Mouse (Mus musculus): ENCODE results near the gene Lmna. TPM values are rescaled to one million over a fixed set of nuclear protein-coding genes. Genes with fewer than 3 reads are reported as not detected.
A peak's percentile ranks its signal among the peaks of the same experiment; 100 is the strongest.

Gene Lmna
- 250 and 267 TPM in 2 replicates for polyA plus RNA-seq (2015; fragmentation: Nextera tagmentation; extraction: Ambion mirVana)

DNA sequence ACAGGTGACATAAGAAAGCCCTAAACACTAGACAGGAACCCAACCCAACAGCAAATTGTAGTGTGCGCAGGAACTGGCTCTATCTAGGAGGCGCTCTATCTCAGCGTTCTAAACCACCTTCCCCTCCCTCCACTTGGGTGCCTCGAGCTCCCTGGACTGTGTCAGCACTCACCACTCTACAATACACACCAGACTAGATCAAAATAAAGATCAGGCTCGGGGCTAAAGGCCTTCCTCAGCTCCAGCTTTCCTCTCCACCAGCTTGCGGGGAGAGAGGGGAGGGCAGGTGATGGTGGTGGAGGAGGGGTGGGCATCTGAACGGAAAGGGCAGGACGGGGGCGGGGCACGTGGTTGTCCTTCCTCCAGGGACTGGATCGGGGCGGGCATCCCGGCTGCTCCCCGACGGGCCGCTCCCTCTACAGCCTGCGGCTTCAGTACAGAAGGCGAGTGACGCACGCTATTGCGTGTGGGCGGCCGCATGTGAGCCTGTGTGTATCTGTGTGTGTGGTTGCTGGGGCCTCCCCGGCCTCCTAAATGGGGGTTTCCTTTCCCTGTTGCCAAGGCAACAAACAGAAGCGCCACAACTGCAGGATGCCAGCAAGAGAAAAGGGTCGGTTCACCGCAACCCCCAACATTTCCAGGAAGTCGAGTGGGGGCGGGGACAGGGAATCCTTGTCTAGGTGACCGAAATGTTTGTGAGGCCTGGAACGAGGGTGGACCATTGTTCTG lies at the start of gene Lmna:
TSS of gene Lmna (minus strand) at position 265 of the 729 bp plus-strand sequence.
- ATAC-seq (ENCODE audit: low FRiP score, low TSS enrichment) (peak; percentile 96), DNase-seq (ENCODE audit: low spot score) (peak; percentile 98)
- H3K27ac ChIP-seq (replicated peaks), result peak within 1 kb of the TSS; percentile 93
- H3K4me1 ChIP-seq (replicated peaks; ENCODE audit: control insufficient read depth, insufficient read depth), result peaks cover 25% of the 10 kb centered on the region
- no peaks in the 10 kb centered on the region for H3K27me3 ChIP-seq (ENCODE audit: control insufficient read depth, insufficient read depth, low read length)
- no peaks in the 10 kb centered on the region for H3K36me3 ChIP-seq (ENCODE audit: control insufficient read depth, insufficient read depth, low read length)
- peak within 1 kb of the TSS; percentile 60 for H3K4me2 ChIP-seq (replicated peaks; ENCODE audit: low read depth)
- H3K9ac ChIP-seq (ENCODE audit: low read length), result peak within 1 kb of the TSS; percentile 47
- no peaks in the 10 kb centered on the region for H3K9me3 ChIP-seq (ENCODE audit: control insufficient read depth, low read length)
- TF ChIP-seq EP300 (optimal IDR thresholded peaks at IDR 0.05), result peak; percentile 75
- TF ChIP-seq CTCF (IDR thresholded peaks at IDR 0.05; ENCODE audit: low read depth), result peak; percentile 68
- 2% methylated on average over 27 of the region's 31 CpGs for WGBS
- peak within 1 kb of the TSS; percentile 30 for H3K4me3 ChIP-seq (ENCODE audit: low read depth, low read length)

DNA sequence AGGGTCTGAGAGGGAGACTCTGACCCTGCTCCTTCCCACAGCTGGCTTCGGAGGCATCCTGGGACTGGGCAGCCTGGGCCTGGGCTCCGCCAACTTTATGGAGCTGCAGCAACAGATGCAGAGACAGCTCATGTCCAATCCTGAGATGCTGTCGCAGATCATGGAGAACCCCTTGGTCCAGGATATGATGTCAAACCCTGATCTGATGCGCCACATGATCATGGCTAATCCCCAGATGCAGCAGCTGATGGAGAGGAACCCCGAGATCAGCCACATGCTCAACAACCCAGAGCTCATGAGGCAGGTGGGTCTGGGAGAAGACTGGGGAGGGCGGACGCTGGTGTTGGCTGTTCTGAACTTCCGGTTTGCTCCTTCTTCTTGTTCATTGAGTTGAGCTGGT lies 46.9 kb upstream of the Lmna start:
- Histone ChIP-seq H3K9me3 (ENCODE audit: control insufficient read depth, low read length) (no peaks in the 10 kb centered on the region), H3K27me3 (ENCODE audit: control insufficient read depth, insufficient read depth, low read length) (no peaks in the 10 kb centered on the region), H3K9ac (ENCODE audit: low read length) (no peak overlapping the region), H3K4me1 (replicated peaks; ENCODE audit: control insufficient read depth, insufficient read depth) (no peaks in the 10 kb centered on the region), H3K27ac (replicated peaks) (no peak overlapping the region), H3K4me2 (replicated peaks; ENCODE audit: low read depth) (no peak overlapping the region), H3K4me3 (ENCODE audit: low read depth, low read length) (no peak overlapping the region), H3K36me3 (ENCODE audit: control insufficient read depth, insufficient read depth, low read length) (peaks cover 16% of the 10 kb centered on the region)
- DNase-seq (ENCODE audit: low spot score) (no peak), ATAC-seq (ENCODE audit: low FRiP score, low TSS enrichment) (no peak)
- TF ChIP-seq EP300 (optimal IDR thresholded peaks at IDR 0.05) (no peak), CTCF (IDR thresholded peaks at IDR 0.05; ENCODE audit: low read depth) (no peak)
- WGBS, result 93% methylated on average over 8 of the region's 8 CpGs

DNA sequence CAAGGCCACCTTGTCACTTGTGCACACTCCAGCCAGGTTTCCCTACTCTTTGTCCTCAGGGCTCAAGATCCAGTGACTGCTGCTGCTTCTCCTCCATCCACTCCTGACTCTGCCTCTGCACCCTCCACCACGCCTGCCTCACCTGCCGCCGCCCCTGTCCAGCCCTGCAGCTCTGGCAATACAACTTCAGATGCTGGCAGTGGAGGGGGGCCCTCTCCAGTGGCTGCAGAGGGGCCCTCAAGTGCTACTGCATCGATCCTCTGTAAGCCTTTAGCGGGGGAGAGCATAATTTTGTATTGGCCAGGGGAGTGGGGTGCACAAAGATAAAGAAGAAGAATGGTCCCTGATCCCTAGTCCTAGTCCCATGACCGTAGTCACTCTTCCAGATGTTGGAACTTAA lies 46.0 kb upstream of the Lmna start:
- H3K4me1 ChIP-seq (replicated peaks; ENCODE audit: control insufficient read depth, insufficient read depth), result no peaks in the 10 kb centered on the region; the same call in 1 of the 2 replicates
- H3K27ac ChIP-seq (replicated peaks), result no peak overlapping the region
- WGBS, result 91% methylated on average over 6 of the region's 6 CpGs
- no peaks in the 10 kb centered on the region for H3K9me3 ChIP-seq (ENCODE audit: control insufficient read depth, low read length)
- H3K36me3 ChIP-seq (ENCODE audit: control insufficient read depth, insufficient read depth, low read length), result peaks cover 16% of the 10 kb centered on the region
- H3K27me3 ChIP-seq (ENCODE audit: control insufficient read depth, insufficient read depth, low read length), result no peaks in the 10 kb centered on the region
- ATAC-seq (ENCODE audit: low FRiP score, low TSS enrichment) (no peak), DNase-seq (ENCODE audit: low spot score) (no peak)
- H3K9ac ChIP-seq (ENCODE audit: low read length), result no peak overlapping the region
- no peak for TF ChIP-seq EP300 (optimal IDR thresholded peaks at IDR 0.05)
- no peak for TF ChIP-seq CTCF (IDR thresholded peaks at IDR 0.05; ENCODE audit: low read depth)
- no peak overlapping the region for H3K4me3 ChIP-seq (ENCODE audit: low read depth, low read length)
- H3K4me2 ChIP-seq (replicated peaks; ENCODE audit: low read depth), result no peak overlapping the region

DNA sequence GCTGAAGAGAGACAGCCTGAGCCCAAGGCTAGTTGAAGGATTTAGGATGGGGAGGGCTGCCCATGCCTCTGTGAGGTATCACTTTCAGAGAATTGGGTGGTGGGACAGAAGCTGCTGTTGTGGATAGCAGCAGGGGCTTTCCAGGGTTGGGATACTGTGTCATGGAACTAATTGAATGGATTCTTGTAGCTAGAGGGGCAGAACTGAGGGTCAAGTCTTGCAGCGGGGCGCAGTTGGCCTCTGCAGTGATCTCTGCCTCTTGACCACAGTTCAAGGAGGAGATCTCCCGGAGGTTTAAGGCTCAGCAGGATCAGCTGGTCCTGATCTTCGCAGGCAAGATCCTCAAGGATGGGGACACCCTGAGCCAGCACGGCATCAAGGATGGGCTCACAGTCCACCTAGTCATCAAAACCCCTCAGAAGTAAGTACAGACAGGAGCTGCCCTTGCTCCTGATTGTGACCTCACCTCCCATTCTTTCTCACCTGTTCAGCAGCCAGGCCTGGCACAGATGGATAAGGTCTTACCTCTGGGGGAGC lies 45.4 kb upstream of the Lmna start:
- DNase-seq (ENCODE audit: low spot score), result peak; percentile 13
- peaks cover 15% of the 10 kb centered on the region for H3K36me3 ChIP-seq (ENCODE audit: control insufficient read depth, insufficient read depth, low read length)
- H3K27me3 ChIP-seq (ENCODE audit: control insufficient read depth, insufficient read depth, low read length), result no peaks in the 10 kb centered on the region
- H3K4me1 ChIP-seq (replicated peaks; ENCODE audit: control insufficient read depth, insufficient read depth), result no peaks in the 10 kb centered on the region; the same call in 1 of the 2 replicates
- H3K4me2 ChIP-seq (replicated peaks; ENCODE audit: low read depth), result peak overlapping the region; percentile 97; the same call in 1 of the 2 replicates
- H3K9me3 ChIP-seq (ENCODE audit: control insufficient read depth, low read length), result no peaks in the 10 kb centered on the region
- H3K27ac ChIP-seq (replicated peaks), result no peak overlapping the region
- no peak overlapping the region for H3K9ac ChIP-seq (ENCODE audit: low read length)
- no peak for ATAC-seq (ENCODE audit: low FRiP score, low TSS enrichment)
- 81% methylated on average over 5 of the region's 5 CpGs for WGBS
- TF ChIP-seq EP300 (optimal IDR thresholded peaks at IDR 0.05), result no peak
- TF ChIP-seq CTCF (IDR thresholded peaks at IDR 0.05; ENCODE audit: low read depth), result no peak
- no peak overlapping the region for H3K4me3 ChIP-seq (ENCODE audit: low read depth, low read length)

DNA sequence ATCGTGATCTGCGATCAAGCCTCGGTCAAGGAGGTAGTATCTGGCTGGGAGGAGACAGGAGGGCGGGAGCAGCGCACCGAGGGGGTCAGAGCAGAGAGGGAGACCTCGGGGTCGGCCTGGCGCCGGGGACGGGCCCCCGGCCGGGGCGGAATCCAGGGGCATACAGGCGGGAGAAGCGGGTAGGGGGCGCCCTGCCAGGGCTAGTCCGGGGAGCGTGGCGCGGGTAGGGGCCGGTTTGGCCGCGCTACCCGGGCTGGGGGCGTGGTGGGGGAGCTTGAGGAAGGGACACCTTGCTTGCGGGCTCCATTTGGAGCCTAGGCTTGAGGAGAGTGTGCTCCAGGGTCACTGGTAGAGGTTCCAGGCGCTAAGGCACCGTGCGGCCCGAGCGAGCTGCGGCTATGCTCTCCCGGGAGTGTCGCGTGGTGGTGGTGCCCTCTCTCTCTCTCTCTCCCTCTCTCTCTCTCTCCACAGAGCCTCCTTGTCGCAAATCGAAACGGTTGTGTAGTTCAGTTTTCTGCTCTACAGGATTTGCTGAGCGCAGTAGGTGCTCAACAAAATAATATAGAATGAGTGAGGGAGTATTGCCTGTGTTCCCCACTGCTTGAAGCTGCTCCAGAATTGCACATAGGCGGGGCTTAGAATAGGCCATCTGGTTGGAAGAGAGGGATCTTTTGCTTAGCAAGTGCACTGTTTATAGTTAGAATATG lies 44.3 kb upstream of the Lmna start:
- peak overlapping the region; percentile 86 for H3K9ac ChIP-seq (ENCODE audit: low read length)
- TF ChIP-seq EP300 (optimal IDR thresholded peaks at IDR 0.05), result no peak
- peak; percentile 38; the same call in 1 of the 2 replicates for TF ChIP-seq CTCF (IDR thresholded peaks at IDR 0.05; ENCODE audit: low read depth)
- peak overlapping the region; percentile 98 for H3K27ac ChIP-seq (replicated peaks)
- H3K9me3 ChIP-seq (ENCODE audit: control insufficient read depth, low read length), result no peaks in the 10 kb centered on the region
- DNase-seq (ENCODE audit: low spot score) (no peak), ATAC-seq (ENCODE audit: low FRiP score, low TSS enrichment) (peak; percentile 21)
- WGBS, result under 1% methylated on average over 39 of the region's 41 CpGs
- H3K27me3 ChIP-seq (ENCODE audit: control insufficient read depth, insufficient read depth, low read length), result no peaks in the 10 kb centered on the region
- peak overlapping the region; percentile 92 for H3K4me3 ChIP-seq (ENCODE audit: low read depth, low read length)
- H3K36me3 ChIP-seq (ENCODE audit: control insufficient read depth, insufficient read depth, low read length), result peaks cover 8% of the 10 kb centered on the region; the same call in 1 of the 2 replicates
- no peaks in the 10 kb centered on the region; the same call in 1 of the 2 replicates for H3K4me1 ChIP-seq (replicated peaks; ENCODE audit: control insufficient read depth, insufficient read depth)
- peak overlapping the region; percentile 97 for H3K4me2 ChIP-seq (replicated peaks; ENCODE audit: low read depth)

Data from stomach, postnatal 0 days (tissue).